Mouse (Mus musculus): Measurements from ENCODE around the gene Gtf2h3. TPM values are rescaled to one million over a fixed set of nuclear protein-coding genes. Genes with fewer than 3 reads are reported as not detected.
"Not testable (repeated sequence)": the region's sequence is repeated elsewhere in the genome, so short reads cannot be mapped to it uniquely, and the experiment has no call there.

The Gtf2h3 gene
- 0.19 and 3.8 TPM in 2 replicates for total RNA-seq (2015; ENCODE audit: low replicate concordance)
- total RNA-seq (2017; ENCODE audit: low replicate concordance) = 10.3 and 10.6 TPM in 2 replicates

- peak; percentile 98 for ATAC-seq (replicated peaks; ENCODE audit: low FRiP score, poor library complexity, severe bottlenecking)
These were observed at the start of gene Gtf2h3, which contains the start of gene Eif2b1 for GRCm38 (mm10) chr5:124578633-124579317. Gene Gtf2h3, plus strand, starts transcription at chr5:124579140. Gene Eif2b1, minus strand, starts transcription at chr5:124579131.

GRCm38 (mm10) chr5:124529191-124529651 is 49.7 kb upstream of the Gtf2h3 start:
- no peak for ATAC-seq (replicated peaks; ENCODE audit: low FRiP score, poor library complexity, severe bottlenecking)

- ATAC-seq (replicated peaks; ENCODE audit: low FRiP score, poor library complexity, severe bottlenecking) = no peak
These were observed 49.2 kb upstream of the Gtf2h3 start for GRCm38 (mm10) chr5:124529697-124530096.

- no peak for ATAC-seq (replicated peaks; ENCODE audit: low FRiP score, poor library complexity, severe bottlenecking)
These were observed 48.0 kb upstream of the Gtf2h3 start, which contains the start of gene Rilpl1 for GRCm38 (mm10) chr5:124530655-124531582. Gene Rilpl1, minus strand, starts transcription at chr5:124531391.

GRCm38 (mm10) chr5:124531583-124531930 is 47.4 kb upstream of the Gtf2h3 start:
- ATAC-seq (replicated peaks; ENCODE audit: low FRiP score, poor library complexity, severe bottlenecking) = no peak

GRCm38 (mm10) chr5:124532451-124532850 is 46.5 kb upstream of the Gtf2h3 start:
- ATAC-seq (replicated peaks; ENCODE audit: low FRiP score, poor library complexity, severe bottlenecking) = no peak

- no peak for ATAC-seq (replicated peaks; ENCODE audit: low FRiP score, poor library complexity, severe bottlenecking)
These were observed 43.9 kb upstream of the Gtf2h3 start for GRCm38 (mm10) chr5:124535016-124535415.

- no peak for ATAC-seq (replicated peaks; ENCODE audit: low FRiP score, poor library complexity, severe bottlenecking)
These were observed 42.2 kb upstream of the Gtf2h3 start for GRCm38 (mm10) chr5:124536776-124537175.

- no peak for ATAC-seq (replicated peaks; ENCODE audit: low FRiP score, poor library complexity, severe bottlenecking)
These were observed 39.8 kb upstream of the Gtf2h3 start for GRCm38 (mm10) chr5:124538813-124539792.

- ATAC-seq (replicated peaks; ENCODE audit: low FRiP score, poor library complexity, severe bottlenecking) = no peak
These were observed 39.0 kb upstream of the Gtf2h3 start for GRCm38 (mm10) chr5:124539905-124540304.

GRCm38 (mm10) chr5:124540383-124540786 is 38.6 kb upstream of the Gtf2h3 start, which contains the start of gene Tmed2:
Gene Tmed2, plus strand, starts transcription at chr5:124540695.
- ATAC-seq (replicated peaks; ENCODE audit: low FRiP score, poor library complexity, severe bottlenecking) = peak; percentile 97

GRCm38 (mm10) chr5:124540905-124541601 is 37.9 kb upstream of the Gtf2h3 start:
- peak; percentile 68 for ATAC-seq (replicated peaks; ENCODE audit: low FRiP score, poor library complexity, severe bottlenecking)

GRCm38 (mm10) chr5:124541602-124541973 is 37.4 kb upstream of the Gtf2h3 start:
- no peak for ATAC-seq (replicated peaks; ENCODE audit: low FRiP score, poor library complexity, severe bottlenecking)

GRCm38 (mm10) chr5:124550737-124551136 is 28.2 kb upstream of the Gtf2h3 start:
- ATAC-seq (replicated peaks; ENCODE audit: low FRiP score, poor library complexity, severe bottlenecking) = not testable (repeated sequence)

GRCm38 (mm10) chr5:124551349-124552093 is 27.4 kb upstream of the Gtf2h3 start:
- not testable (repeated sequence) for ATAC-seq (replicated peaks; ENCODE audit: low FRiP score, poor library complexity, severe bottlenecking)

- no peak for ATAC-seq (replicated peaks; ENCODE audit: low FRiP score, poor library complexity, severe bottlenecking)
These were observed 26.9 kb upstream of the Gtf2h3 start for GRCm38 (mm10) chr5:124552094-124552472.

GRCm38 (mm10) chr5:124552558-124553307 is 26.2 kb upstream of the Gtf2h3 start, which contains the start of gene Ddx55:
Gene Ddx55, plus strand, starts transcription at chr5:124552864.
- ATAC-seq (replicated peaks; ENCODE audit: low FRiP score, poor library complexity, severe bottlenecking) = peak; percentile 94

All from erythroblast, adult 5-6 weeks (primary cell).